Mouse (Mus musculus) layer of hippocampus, adult 8-10 months (tissue): ENCODE data around the gene Ppp1r1a. TPM values are rescaled to one million over a fixed set of nuclear protein-coding genes. Genes with fewer than 3 reads are reported as not detected.

Experiments
- DNase-seq, 2 experiments: peaks; one replicate each; pipeline ENCODE4 v3.0.0; 2022; ENCODE audit warnings: low spot score in 2 of 2
- total RNA-seq, 4 experiments: library from RNA; stranded (reverse); gene quantifications; 2 replicates each; pipeline ENCODE4 v1.2.4; 2022

Ppp1r1a gene
- 100 to 1,000 TPM; 103 to 150 (median 121) TPM for total RNA-seq

GRCm38 (mm10) chr15:103537822-103538213, at the start of gene Ppp1r1a:
TSS of gene Ppp1r1a (minus strand) at chr15:103538003.
- DNase-seq: peak; percentile 44 to 65

GRCm38 (mm10) chr15:103585876-103586275, 48.1 kb upstream of the Ppp1r1a start:
- no peak for DNase-seq

- no peak for DNase-seq
These were observed 27.2 kb upstream of the Ppp1r1a start, which contains the start of gene Glycam1 for GRCm38 (mm10) chr15:103564981-103565380. TSS of gene Glycam1 (minus strand) at chr15:103565081.

GRCm38 (mm10) chr15:103552096-103552690, 14.4 kb upstream of the Ppp1r1a start:
- no peak for DNase-seq

GRCm38 (mm10) chr15:103551053-103551452, 13.2 kb upstream of the Ppp1r1a start:
- no peak for DNase-seq

- DNase-seq: no peak
These were observed 11.7 kb upstream of the Ppp1r1a start for GRCm38 (mm10) chr15:103549475-103549874.

- DNase-seq: no peak
These were observed 10.2 kb upstream of the Ppp1r1a start for GRCm38 (mm10) chr15:103547983-103548382.

GRCm38 (mm10) chr15:103542526-103542925, 4.7 kb upstream of the Ppp1r1a start:
- no peak for DNase-seq

GRCm38 (mm10) chr15:103540646-103541045, 2.8 kb upstream of the Ppp1r1a start:
- DNase-seq: peak; percentile 1

- peak; percentile 0 to 2 for DNase-seq
These were observed 1.5 kb upstream of the Ppp1r1a start for GRCm38 (mm10) chr15:103539259-103539658.

- DNase-seq: peak; percentile 57 to 64
These were observed 587 bp downstream of the Ppp1r1a start for GRCm38 (mm10) chr15:103537011-103537821.

- no peak for DNase-seq
These were observed 1.3 kb downstream of the Ppp1r1a start for GRCm38 (mm10) chr15:103536456-103536855.

- peak; percentile 2 to 12 for DNase-seq
These were observed 2.0 kb downstream of the Ppp1r1a start for GRCm38 (mm10) chr15:103535786-103536185.

- DNase-seq: no peak
These were observed 2.8 kb downstream of the Ppp1r1a start for GRCm38 (mm10) chr15:103535030-103535429.

GRCm38 (mm10) chr15:103534054-103534620, 3.7 kb downstream of the Ppp1r1a start:
- no peak for DNase-seq

GRCm38 (mm10) chr15:103530372-103530771, 7.4 kb downstream of the Ppp1r1a start:
- DNase-seq: peak; percentile 66 to 72

- DNase-seq: no peak
These were observed 14.6 kb downstream of the Ppp1r1a start for GRCm38 (mm10) chr15:103523156-103523555.

- no peak for DNase-seq
These were observed 15.2 kb downstream of the Ppp1r1a start for GRCm38 (mm10) chr15:103522458-103523099.

GRCm38 (mm10) chr15:103519386-103520378, 18.1 kb downstream of the Ppp1r1a start:
- DNase-seq: no peak

- DNase-seq: no peak
These were observed 19.0 kb downstream of the Ppp1r1a start for GRCm38 (mm10) chr15:103518600-103519385.
